Mouse (Mus musculus): ENCODE measurements at regions not wholly inside any gene's neighbourhood (a gene's known extent, or its start where the extent isn't known, plus 50 kb on each side); places are given as distances from the start of the nearest gene placed in this dataset.

GRCm38 (mm10) chr14:90197791-90198190, 1726.6 kb upstream of the Pcdh20 start:
- DNase-seq (ENCODE audit: low spot score): no peak
- Histone ChIP-seq H3K4me3 (ENCODE audit: low read depth, low read length) (no peak overlapping the region), H3K4me1 (ENCODE audit: insufficient read depth, low read depth, low read length) (no peaks in the 10 kb centered on the region), H3K36me3 (replicated peaks) (no peaks in the 10 kb centered on the region), H3K27me3 (ENCODE audit: insufficient read depth, low read length) (no peaks in the 10 kb centered on the region), H3K9me3 (replicated peaks) (peaks cover 6% of the 10 kb centered on the region)
- no peak for TF ChIP-seq GATA1 (IDR thresholded peaks at IDR 0.05; ENCODE audit: borderline replicate concordance, low read length)
- TF ChIP-seq TAL1 (conservative IDR thresholded peaks at IDR 0.05; ENCODE audit: low read depth, low read length): no peak
- ATAC-seq (ENCODE audit: extremely low read depth, insufficient number of reproducible peaks, low FRiP score, poor library complexity, severe bottlenecking): no peak

DNA sequence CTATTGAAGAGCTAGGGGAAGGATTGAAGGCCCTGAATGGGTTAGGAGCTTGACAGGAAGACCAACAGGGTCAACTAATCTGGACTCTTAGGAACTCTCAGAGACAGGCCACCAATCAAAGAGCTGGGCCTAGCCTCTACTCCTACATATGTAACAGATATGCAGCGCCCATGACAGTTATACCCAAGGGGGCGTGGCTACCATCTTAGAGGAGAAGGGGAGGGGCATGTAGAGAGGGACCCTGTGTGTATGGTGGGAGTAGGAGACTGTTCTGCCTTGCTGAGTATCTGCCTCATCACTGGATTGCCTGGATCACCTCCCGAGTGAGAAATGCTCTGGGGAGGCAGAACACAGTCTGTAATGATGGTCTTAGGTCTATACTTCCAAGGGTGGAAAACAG, 1701.5 kb upstream of the Pcdh20 start:
- TF ChIP-seq CTCF (IDR thresholded peaks at IDR 0.05; ENCODE audit: low read depth, low read length): no peak
- TF ChIP-seq TAL1 (conservative IDR thresholded peaks at IDR 0.05; ENCODE audit: low read depth, low read length): no peak
- TF ChIP-seq POLR2AphosphoS5 (IDR thresholded peaks at IDR 0.05; ENCODE audit: insufficient replicate concordance, low read depth, low read length): no peak
- no peak for TF ChIP-seq GATA2 (IDR thresholded peaks at IDR 0.05; ENCODE audit: borderline replicate concordance, low read depth, low read length)
- no peak for TF ChIP-seq GATA1 (IDR thresholded peaks at IDR 0.05; ENCODE audit: borderline replicate concordance, low read length)
- DNase-seq (ENCODE audit: low spot score): no peak
- no peaks in the 10 kb centered on the region for H3K4me1 ChIP-seq (ENCODE audit: insufficient read depth, low read depth, low read length)
- ATAC-seq (ENCODE audit: extremely low read depth, insufficient number of reproducible peaks, low FRiP score, poor library complexity, severe bottlenecking): no peak
- peaks cover 6% of the 10 kb centered on the region for H3K9me3 ChIP-seq (replicated peaks)
- H3K27me3 ChIP-seq (ENCODE audit: insufficient read depth, low read length): no peaks in the 10 kb centered on the region
- no peaks in the 10 kb centered on the region for H3K36me3 ChIP-seq (replicated peaks)
- no peak overlapping the region for H3K4me3 ChIP-seq (ENCODE audit: low read depth, low read length)
